Mouse (Mus musculus): Measurements from ENCODE around the gene Cst10. TPM values are rescaled to one million over a fixed set of nuclear protein-coding genes. Genes with fewer than 3 reads are reported as not detected.
A peak's percentile ranks its signal among the peaks of the same experiment; 100 is the strongest.

Gene Cst10
- not detected in 2 replicates for polyA plus RNA-seq (2014; fragmentation: Nextera tagmentation; extraction: Ambion mirVana)

GRCm38 (mm10) chr2:149404757-149405156 is at the start of gene Cst10:
TSS of gene Cst10 (plus strand) at chr2:149405057.
- no peak for ATAC-seq (ENCODE audit: low read depth)
- no peaks in the 10 kb centered on the region for H3K27me3 ChIP-seq (ENCODE audit: control insufficient read depth, insufficient read depth, low read length)
- H3K4me3 ChIP-seq (ENCODE audit: low read depth, low read length): no peak within 1 kb of the TSS
- no peaks in the 10 kb centered on the region for H3K9me3 ChIP-seq (ENCODE audit: control insufficient read depth, low read length)
- WGBS: 73% methylated on average over 1 of the region's 1 CpGs
- H3K36me3 ChIP-seq (ENCODE audit: control insufficient read depth, insufficient read depth, low read length): no peaks in the 10 kb centered on the region
- no peak within 1 kb of the TSS for H3K27ac ChIP-seq (ENCODE audit: low read depth, low read length)
- H3K4me1 ChIP-seq (ENCODE audit: control insufficient read depth, insufficient read depth, low read length): no peaks in the 10 kb centered on the region
- H3K4me2 ChIP-seq (ENCODE audit: low read depth, low read length): no peak within 1 kb of the TSS
- no peak within 1 kb of the TSS for H3K9ac ChIP-seq (replicated peaks; ENCODE audit: low read depth, low read length)

GRCm38 (mm10) chr2:149392951-149393350 is 11.9 kb upstream of the Cst10 start:
- no peaks in the 10 kb centered on the region for H3K4me1 ChIP-seq (ENCODE audit: control insufficient read depth, insufficient read depth, low read length)
- 50% methylated on average over 3 of the region's 3 CpGs for WGBS
- no peak overlapping the region for H3K4me3 ChIP-seq (ENCODE audit: low read depth, low read length)
- no peak overlapping the region for H3K27ac ChIP-seq (ENCODE audit: low read depth, low read length)
- no peak overlapping the region for H3K9ac ChIP-seq (replicated peaks; ENCODE audit: low read depth, low read length)
- no peaks in the 10 kb centered on the region for H3K27me3 ChIP-seq (ENCODE audit: control insufficient read depth, insufficient read depth, low read length)
- no peaks in the 10 kb centered on the region for H3K36me3 ChIP-seq (ENCODE audit: control insufficient read depth, insufficient read depth, low read length)
- H3K9me3 ChIP-seq (ENCODE audit: control insufficient read depth, low read length): no peaks in the 10 kb centered on the region
- ATAC-seq (ENCODE audit: low read depth): no peak
- H3K4me2 ChIP-seq (ENCODE audit: low read depth, low read length): no peak overlapping the region

- ATAC-seq (ENCODE audit: low read depth): peak; percentile 73
- 28% methylated on average over 3 of the region's 4 CpGs for WGBS
- Histone ChIP-seq H3K9ac (replicated peaks; ENCODE audit: low read depth, low read length) (no peak overlapping the region), H3K27ac (ENCODE audit: low read depth, low read length) (no peak overlapping the region), H3K36me3 (ENCODE audit: control insufficient read depth, insufficient read depth, low read length) (no peaks in the 10 kb centered on the region), H3K4me1 (ENCODE audit: control insufficient read depth, insufficient read depth, low read length) (no peaks in the 10 kb centered on the region), H3K27me3 (ENCODE audit: control insufficient read depth, insufficient read depth, low read length) (no peaks in the 10 kb centered on the region), H3K9me3 (ENCODE audit: control insufficient read depth, low read length) (no peaks in the 10 kb centered on the region), H3K4me3 (ENCODE audit: low read depth, low read length) (no peak overlapping the region), H3K4me2 (ENCODE audit: low read depth, low read length) (no peak overlapping the region)
Measured at GRCm38 (mm10) chr2:149422564-149422963, 17.7 kb downstream of the Cst10 start.
